Mouse (Mus musculus) regulatory T cell (primary cell): ENCODE data around the gene Atxn3.

ENCODE experiments used
- in situ Hi-C: fragments of 300-600 bp; cut with MboI, MseI; formaldehyde crosslinking; loops from one replicate; pipeline ENCODE4 v1.15.1; 2025; ENCODE audit warnings: high pct_unique_total_duplicates

Atxn3 gene

GRCm38 (mm10) chr12:101893296-101893695 lies 64.8 kb downstream of the Atxn3 start:
- in situ Hi-C loops = loop anchor here (25.0 kb wide), 1 partner anchor 781 kb away; no protein-coding TSS in a partner anchor

- in situ Hi-C loops = loop anchor here (25.0 kb wide), 1 partner anchor 781 kb away; no protein-coding TSS in a partner anchor
Observed at GRCm38 (mm10) chr12:101892832-101893231, 65.2 kb downstream of the Atxn3 start.

- in situ Hi-C loops = loop anchor here (25.0 kb wide), 1 partner anchor 779 kb away; no protein-coding TSS in a partner anchor
Observed at GRCm38 (mm10) chr12:101891066-101891465, 67.0 kb downstream of the Atxn3 start.

- in situ Hi-C loops = loop anchor here (25.0 kb wide), 1 partner anchor 777 kb away; no protein-coding TSS in a partner anchor
Observed at GRCm38 (mm10) chr12:101889351-101889750, 68.7 kb downstream of the Atxn3 start.

- in situ Hi-C loops = loop anchor here (25.0 kb wide), 1 partner anchor 776 kb away; no protein-coding TSS in a partner anchor
Observed at GRCm38 (mm10) chr12:101888312-101888711, 69.7 kb downstream of the Atxn3 start.

GRCm38 (mm10) chr12:101884926-101885325 lies 73.1 kb downstream of the Atxn3 start:
- in situ Hi-C loops = loop anchor here (25.0 kb wide), 1 partner anchor 773 kb away; no protein-coding TSS in a partner anchor

- in situ Hi-C loops = loop anchor here (25.0 kb wide), 1 partner anchor 764 kb away; no protein-coding TSS in a partner anchor
Observed at GRCm38 (mm10) chr12:101876374-101876773, 81.7 kb downstream of the Atxn3 start.

- in situ Hi-C loops = loop anchor here (25.0 kb wide), 1 partner anchor 763 kb away; no protein-coding TSS in a partner anchor
Observed at GRCm38 (mm10) chr12:101875107-101875506, 82.9 kb downstream of the Atxn3 start.
